Mouse (Mus musculus) adrenal gland (tissue): ENCODE measurements around the gene E130308A19Rik.

Experiments
- intact Hi-C: fragments of 180-260 bp; cut with DNase I; formaldehyde crosslinking; loops from one replicate; pipeline ENCODE4 v1.15.1; 2025
- long read RNA-seq, 2 experiments: library from polyadenylated mRNA; unstranded; transcript quantifications; one replicate each; pipeline ENCODE4 v2.0.0; 2020; ENCODE audit warnings: borderline replicate concordance in 1 of 2; ENCODE audit not compliant: insufficient replicate concordance in 1 of 2

Gene E130308A19Rik
- long read RNA-seq, experiment 1, partial matches to known transcripts, result 2 of 7 reads
- long read RNA-seq, experiment 1, other reads (novel, unspliced or antisense), result 3 of 7 reads
- long read RNA-seq, experiment 2, full-length matches to known transcripts, result 2 of 6 reads
- long read RNA-seq, experiment 2, partial matches to known transcripts, result 0 of 6 reads
- long read RNA-seq, experiment 2, other reads (novel, unspliced or antisense), result 4 of 6 reads

- intact Hi-C loops, result no loop called here
Measured at GRCm38 (mm10) chr4:59625998-59626910, at the start of gene E130308A19Rik. TSS of gene E130308A19Rik (plus strand) at chr4:59626211.

GRCm38 (mm10) chr4:59580495-59581281 lies 45.3 kb upstream of the E130308A19Rik start:
- intact Hi-C loops, result no loop called here

- intact Hi-C loops, result no loop called here
Measured at GRCm38 (mm10) chr4:59581314-59582185, 44.5 kb upstream of the E130308A19Rik start, which contains the start of gene Hsdl2. TSS of gene Hsdl2 (plus strand) at chr4:59581563.

- intact Hi-C loops, result no loop called here
Measured at GRCm38 (mm10) chr4:59582186-59582585, 43.8 kb upstream of the E130308A19Rik start.

- intact Hi-C loops, result no loop called here
Measured at GRCm38 (mm10) chr4:59585097-59585496, 40.9 kb upstream of the E130308A19Rik start.

- intact Hi-C loops, result no loop called here
Measured at GRCm38 (mm10) chr4:59587215-59587871, 38.7 kb upstream of the E130308A19Rik start.

- intact Hi-C loops, result no loop called here
Measured at GRCm38 (mm10) chr4:59587872-59588226, 38.2 kb upstream of the E130308A19Rik start.

- intact Hi-C loops, result no loop called here
Measured at GRCm38 (mm10) chr4:59594614-59595013, 31.4 kb upstream of the E130308A19Rik start.

- intact Hi-C loops, result no loop called here
Measured at GRCm38 (mm10) chr4:59596556-59596955, 29.5 kb upstream of the E130308A19Rik start.

- intact Hi-C loops, result no loop called here
Measured at GRCm38 (mm10) chr4:59602704-59603103, 23.3 kb upstream of the E130308A19Rik start.

GRCm38 (mm10) chr4:59604892-59605291 lies 21.1 kb upstream of the E130308A19Rik start:
- intact Hi-C loops, result no loop called here

- intact Hi-C loops, result no loop called here
Measured at GRCm38 (mm10) chr4:59605501-59605900, 20.5 kb upstream of the E130308A19Rik start.

GRCm38 (mm10) chr4:59610411-59610810 lies 15.6 kb upstream of the E130308A19Rik start:
- intact Hi-C loops, result loop anchor here (10.0 kb wide), 1 partner anchor 244 kb away; no protein-coding TSS in a partner anchor

GRCm38 (mm10) chr4:59614986-59615385 lies 11.0 kb upstream of the E130308A19Rik start:
- intact Hi-C loops, result loop anchor here (2.0 to 10.0 kb wide), 3 partner anchors 168 to 257 kb away; no protein-coding TSS in a partner anchor

- intact Hi-C loops, result loop anchor here (5.0 to 10.0 kb wide), 2 partner anchors 235 to 253 kb away; no protein-coding TSS in a partner anchor
Measured at GRCm38 (mm10) chr4:59619611-59620245, 6.3 kb upstream of the E130308A19Rik start.

GRCm38 (mm10) chr4:59625676-59625997 lies 374 bp upstream of the E130308A19Rik start:
- intact Hi-C loops, result no loop called here

- intact Hi-C loops, result no loop called here
Measured at GRCm38 (mm10) chr4:59628255-59628654, 2.2 kb downstream of the E130308A19Rik start.

- intact Hi-C loops, result no loop called here
Measured at GRCm38 (mm10) chr4:59629076-59629874, 3.3 kb downstream of the E130308A19Rik start.

- intact Hi-C loops, result no loop called here
Measured at GRCm38 (mm10) chr4:59630122-59630521, 4.1 kb downstream of the E130308A19Rik start.
